Mouse (Mus musculus) gastrocnemius, adult 2 months (tissue): Measurements from ENCODE around the gene Pam. TPM values are rescaled to one million over a fixed set of nuclear protein-coding genes. Genes with fewer than 3 reads are reported as not detected.

Experiments used
- DNase-seq: peaks from one replicate; pipeline ENCODE4 v3.0.0; 2022
- H3K27ac ChIP-seq: fragments of 200-600 bp; 2 replicates; pipeline ENCODE4 v1.8.1; 2022; ENCODE audit warnings: mild to moderate bottlenecking
- H3K4me3 ChIP-seq: fragments of 200-600 bp; 2 replicates; pipeline ENCODE4 v1.8.1; 2022; ENCODE audit warnings: mild to moderate bottlenecking, moderate library complexity
- CTCF ChIP-seq: fragments of 200-600 bp; IDR thresholded peaks from 2 replicates; pipeline ENCODE4 v1.8.1; 2022; ENCODE audit warnings: antibody characterized with exemption, mild to moderate bottlenecking, moderate library complexity
- intact Hi-C: fragments of 180-260 bp; cut with DNase I; formaldehyde crosslinking; loops from one replicate; pipeline ENCODE4 v1.15.1; 2025
- total RNA-seq, 2 experiments: library from RNA; stranded (reverse); gene quantifications; 2 replicates each; pipeline ENCODE4 v1.2.3; 2021

Gene Pam
- total RNA-seq, 2 experiments from 2014 or later: 27.6 to 39.9 TPM

GRCm38 (mm10) chr1:97934940-97935339 is 160.5 kb downstream of the Pam start:
- Histone ChIP-seq H3K27ac (no peak overlapping the region), H3K4me3 (no peak overlapping the region)
- no peak for DNase-seq
- TF ChIP-seq CTCF: no peak
- intact Hi-C loops: no loop called here

- Histone ChIP-seq H3K4me3 (no peak overlapping the region), H3K27ac (no peak overlapping the region)
- TF ChIP-seq CTCF: no peak
- no peak for DNase-seq
- intact Hi-C loops: no loop called here
Measured at GRCm38 (mm10) chr1:97931220-97931619, 164.2 kb downstream of the Pam start.

GRCm38 (mm10) chr1:97929415-97930028 is 165.9 kb downstream of the Pam start:
- no peak for DNase-seq
- Histone ChIP-seq H3K4me3 (no peak overlapping the region), H3K27ac (no peak overlapping the region)
- no peak for TF ChIP-seq CTCF
- intact Hi-C loops: no loop called here

- TF ChIP-seq CTCF: no peak
- Histone ChIP-seq H3K4me3 (no peak overlapping the region), H3K27ac (no peak overlapping the region)
- intact Hi-C loops: no loop called here
- no peak for DNase-seq
Measured at GRCm38 (mm10) chr1:97926789-97927188, 168.7 kb downstream of the Pam start.

GRCm38 (mm10) chr1:97926017-97926540 is 169.4 kb downstream of the Pam start:
- intact Hi-C loops: no loop called here
- Histone ChIP-seq H3K27ac (no peak overlapping the region), H3K4me3 (no peak overlapping the region)
- DNase-seq: no peak
- TF ChIP-seq CTCF: no peak

- no peak overlapping the region for H3K4me3 ChIP-seq
- no peak overlapping the region for H3K27ac ChIP-seq
- intact Hi-C loops: no loop called here
- DNase-seq: no peak
- no peak for TF ChIP-seq CTCF
Measured at GRCm38 (mm10) chr1:97922395-97922794, 173.1 kb downstream of the Pam start.

GRCm38 (mm10) chr1:97921886-97922285 is 173.6 kb downstream of the Pam start:
- intact Hi-C loops: no loop called here
- H3K27ac ChIP-seq: 0 out of 2 replicates have a peak overlapping the region, but pooled peaks have one; percentile 5
- no peak for TF ChIP-seq CTCF
- no peak for DNase-seq
- no peak overlapping the region for H3K4me3 ChIP-seq

- peak; percentile 21 for DNase-seq
- Histone ChIP-seq H3K27ac (peak overlapping the region; percentile 77), H3K4me3 (no peak overlapping the region)
- intact Hi-C loops: no loop called here
- TF ChIP-seq CTCF: no peak
Measured at GRCm38 (mm10) chr1:97918495-97918894, 177.0 kb downstream of the Pam start.

GRCm38 (mm10) chr1:97916971-97917234 is 178.5 kb downstream of the Pam start:
- intact Hi-C loops: no loop called here
- no peak overlapping the region for H3K27ac ChIP-seq
- no peak for DNase-seq
- TF ChIP-seq CTCF: no peak
- H3K4me3 ChIP-seq: no peak overlapping the region

- Histone ChIP-seq H3K27ac (no peak overlapping the region), H3K4me3 (no peak overlapping the region)
- no peak for DNase-seq
- intact Hi-C loops: no loop called here
- no peak for TF ChIP-seq CTCF
Measured at GRCm38 (mm10) chr1:97916218-97916970, 179.1 kb downstream of the Pam start.

- DNase-seq: no peak
- Histone ChIP-seq H3K4me3 (no peak overlapping the region), H3K27ac (no peak overlapping the region)
- intact Hi-C loops: no loop called here
- TF ChIP-seq CTCF: no peak
Measured at GRCm38 (mm10) chr1:97915726-97916125, 179.7 kb downstream of the Pam start.

- H3K27ac ChIP-seq: peak overlapping the region; percentile 35; the same call in 1 of the 2 replicates
- TF ChIP-seq CTCF: no peak
- DNase-seq: no peak
- intact Hi-C loops: no loop called here
- peak overlapping the region; percentile 12; the same call in 1 of the 2 replicates for H3K4me3 ChIP-seq
Measured at GRCm38 (mm10) chr1:97910874-97911273, 184.6 kb downstream of the Pam start.

- no peak for DNase-seq
- Histone ChIP-seq H3K4me3 (no peak overlapping the region), H3K27ac (no peak overlapping the region)
- no peak for TF ChIP-seq CTCF
- intact Hi-C loops: no loop called here
Measured at GRCm38 (mm10) chr1:97909561-97909960, 185.9 kb downstream of the Pam start.

- no peak for TF ChIP-seq CTCF
- DNase-seq: no peak
- Histone ChIP-seq H3K27ac (no peak overlapping the region), H3K4me3 (no peak overlapping the region)
- intact Hi-C loops: no loop called here
Measured at GRCm38 (mm10) chr1:97908736-97909135, 186.7 kb downstream of the Pam start.
